Mouse (Mus musculus) c-Kit-positive CD71-positive TER-119-negative erythroid progenitor cells, embryonic 14.5 days (primary cell): Measurements from ENCODE around the gene Mdk.

Source experiments
- DNase-seq: peaks from one replicate; pipeline ENCODE4 v3.0.0-alpha.2; 2013; ENCODE audit warnings: low read depth

Gene Mdk

DNA sequence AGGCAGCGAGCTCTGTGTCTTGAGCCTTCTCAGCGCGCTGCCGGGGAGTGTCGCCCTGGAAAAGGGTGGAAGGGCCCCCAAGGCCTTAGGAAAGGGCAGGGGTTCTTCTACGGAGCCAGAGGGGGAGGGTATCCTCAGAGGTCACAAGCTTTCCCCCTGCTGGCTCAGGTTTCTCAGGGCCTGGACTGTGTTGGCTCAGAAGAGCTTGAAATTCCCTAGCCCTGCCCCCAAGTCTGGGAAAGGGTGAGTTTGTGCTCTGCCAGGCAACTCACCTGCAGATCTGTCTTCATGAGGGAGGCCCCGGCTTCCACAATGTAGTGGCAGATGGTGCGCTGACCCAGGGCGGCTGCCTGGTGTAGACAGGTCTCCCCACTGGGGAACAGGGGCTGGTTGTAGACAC is 1.4 kb upstream of the Mdk start:
- DNase-seq = no peak

DNA sequence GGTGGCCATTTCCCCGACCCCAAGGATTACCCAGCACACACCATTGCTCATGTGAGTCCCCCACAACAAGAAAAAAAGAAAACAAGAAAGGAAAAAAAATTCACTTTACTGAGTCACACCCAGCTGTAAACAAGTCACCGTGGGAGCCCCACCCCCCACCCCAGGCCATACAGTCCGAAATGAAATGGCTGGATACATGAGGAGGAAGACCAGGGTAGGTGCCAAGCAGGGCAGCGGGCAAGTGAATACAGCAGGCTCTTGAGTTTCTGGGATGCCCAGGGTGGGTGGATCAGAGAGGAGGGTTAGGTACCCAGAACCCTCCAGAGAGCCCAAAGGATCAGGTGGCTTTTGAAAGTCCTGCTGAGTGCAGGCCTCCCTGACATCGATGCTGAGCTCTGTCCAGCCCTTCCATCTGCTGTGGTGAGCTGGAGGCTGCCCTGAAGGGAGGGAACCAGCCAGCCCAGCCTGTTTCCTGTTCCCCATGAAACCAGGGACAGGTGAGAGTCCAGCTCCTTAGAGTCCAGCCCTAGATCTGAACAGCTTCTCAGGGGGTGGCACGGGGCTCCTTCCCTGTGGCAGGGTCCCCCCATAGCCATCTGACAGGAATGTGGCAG is 747 bp upstream of the Mdk start:
- no peak for DNase-seq

DNA sequence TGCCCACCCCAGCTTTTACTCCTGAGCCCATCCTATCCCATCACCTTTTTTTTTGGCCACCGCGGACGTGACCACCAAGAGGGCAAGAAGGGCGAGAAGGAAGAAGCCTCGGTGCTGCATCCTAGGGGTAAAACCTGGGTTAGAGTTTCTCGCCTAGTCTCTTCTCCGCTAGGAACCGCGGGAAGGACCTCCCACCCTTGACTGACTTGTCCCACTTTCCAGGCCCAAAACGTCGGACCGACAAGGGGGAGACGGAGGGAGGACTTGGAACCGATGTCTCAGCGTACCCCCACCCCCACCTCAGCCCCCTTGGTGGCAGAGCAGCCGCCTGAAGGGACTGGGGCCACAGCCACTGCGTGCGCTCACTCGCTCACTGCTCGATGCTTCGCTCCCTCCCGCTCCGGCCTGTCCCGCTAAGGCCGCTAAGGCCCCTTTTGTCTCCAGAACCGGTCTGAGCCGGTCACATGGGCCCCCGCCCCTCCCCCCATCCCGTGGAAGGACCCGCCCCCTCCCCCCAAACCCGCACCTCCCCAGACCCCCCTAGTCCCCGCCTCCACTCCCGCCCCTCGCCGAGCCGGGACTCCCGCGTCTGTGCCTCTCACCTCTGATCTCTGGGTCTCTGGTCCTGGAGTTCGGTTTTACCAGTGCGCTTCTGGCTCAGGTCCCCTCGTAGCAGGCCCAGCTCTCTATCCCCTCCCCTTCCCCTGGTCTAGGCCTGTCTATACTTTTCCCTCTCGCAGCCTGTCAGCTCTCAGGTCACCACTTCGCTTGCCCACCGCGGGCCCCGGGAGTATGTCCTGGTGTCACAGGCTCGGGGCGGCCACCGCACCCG is 553 bp downstream of the Mdk start:
- DNase-seq = no peak

DNA sequence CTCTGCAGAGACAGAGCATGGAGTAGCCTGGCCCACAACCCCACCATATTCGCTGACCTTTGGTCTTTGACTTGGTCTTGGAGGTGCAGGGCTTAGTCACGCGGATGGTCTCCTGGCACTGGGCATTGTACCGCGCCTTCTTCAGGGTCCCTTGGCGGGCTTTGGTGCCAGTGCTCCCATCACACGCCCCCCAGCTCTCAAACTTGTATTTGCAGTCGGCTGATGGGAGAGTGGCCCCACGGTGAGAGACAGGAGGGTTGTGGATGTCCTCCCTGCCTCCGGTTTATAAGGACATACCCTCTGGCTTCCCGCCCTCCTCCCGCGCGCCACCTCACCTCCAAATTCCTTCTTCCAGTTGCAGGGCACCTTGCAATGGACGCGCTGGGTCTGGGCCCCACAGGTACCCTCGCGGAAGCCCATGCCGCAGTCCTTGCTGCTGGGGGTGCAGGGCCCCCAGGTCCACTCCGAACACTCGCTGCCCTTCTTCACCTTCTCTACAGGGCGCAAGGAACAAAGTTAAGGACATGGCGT is 1.3 kb downstream of the Mdk start:
- DNase-seq = no peak

DNA sequence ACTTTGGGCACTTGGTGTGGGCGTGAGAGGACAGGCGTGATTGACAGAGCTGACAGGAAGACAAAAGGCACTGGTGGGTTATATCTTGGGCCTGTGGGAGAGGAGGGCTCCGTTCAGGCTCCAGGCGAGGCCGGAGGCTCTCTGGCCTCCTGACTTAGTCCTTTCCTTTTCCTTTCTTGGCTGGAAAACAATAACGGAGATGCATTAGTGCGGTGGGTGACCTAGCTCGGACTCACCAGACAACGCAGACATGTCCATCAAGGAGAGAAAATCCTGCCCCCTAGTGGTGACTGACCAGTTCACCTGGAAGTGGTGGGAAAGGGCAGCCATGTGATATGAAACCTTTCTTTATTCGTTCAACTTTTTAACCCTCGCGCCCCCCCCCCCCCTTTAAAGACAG is 2.2 kb downstream of the Mdk start:
- peak; percentile 57 for DNase-seq

DNA sequence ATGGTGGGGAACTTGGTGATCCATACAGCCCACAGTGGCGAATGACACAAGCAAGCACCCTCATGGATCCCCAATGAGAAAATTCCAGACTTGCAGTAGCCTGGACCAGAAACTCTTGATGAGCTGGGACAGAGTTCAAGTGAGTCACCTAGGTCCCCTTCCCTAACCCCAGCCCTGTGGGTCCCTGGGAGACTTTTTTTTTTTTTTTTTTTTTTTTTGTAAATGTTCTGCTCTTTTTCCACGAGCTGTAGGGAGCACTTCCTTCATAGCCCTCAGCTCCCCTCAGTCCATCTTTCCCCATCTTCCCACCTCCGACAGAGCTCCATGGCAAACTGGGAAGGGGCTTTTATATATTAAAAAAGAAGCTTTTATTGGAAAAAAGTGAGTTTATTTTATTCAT is 2.6 kb downstream of the Mdk start:
- no peak for DNase-seq

DNA sequence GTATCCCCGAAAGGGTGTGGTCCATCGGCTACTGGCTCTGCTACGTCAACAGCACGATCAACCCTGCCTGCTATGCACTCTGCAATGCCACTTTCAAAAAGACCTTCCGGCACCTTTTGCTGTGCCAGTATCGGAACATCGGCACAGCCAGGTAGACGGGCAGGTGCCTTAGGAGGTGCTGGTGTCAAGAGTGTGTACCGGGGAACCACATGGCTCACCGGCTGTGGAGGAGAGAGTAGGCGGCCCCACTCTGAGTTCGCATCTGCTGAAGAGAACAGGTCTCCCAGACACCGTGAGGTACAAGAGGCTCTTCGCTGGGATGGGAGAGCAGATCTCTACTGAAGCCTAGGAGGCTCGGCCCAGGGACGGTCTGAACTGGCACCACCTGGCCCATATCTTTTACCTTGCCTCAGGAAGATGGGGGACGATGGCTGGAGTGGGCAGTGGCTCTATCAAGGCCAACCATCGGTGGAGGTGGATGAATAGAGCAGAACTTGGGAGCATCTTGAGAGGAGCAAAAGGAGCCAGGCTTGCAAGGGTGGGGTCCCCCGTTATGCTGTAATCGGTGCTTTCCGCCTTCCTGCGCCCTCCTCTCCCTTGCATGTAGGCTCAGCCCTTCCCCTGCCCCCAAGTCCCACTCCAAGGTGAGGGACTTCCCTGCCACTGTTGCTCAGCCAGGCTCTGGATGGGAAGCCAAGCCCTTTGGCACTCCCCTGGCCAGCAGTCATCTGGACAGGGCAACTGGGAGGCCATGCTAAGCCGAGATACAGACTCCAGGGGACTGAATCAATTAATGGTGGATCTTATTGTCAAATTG is 3.4 kb downstream of the Mdk start:
- DNase-seq = no peak

DNA sequence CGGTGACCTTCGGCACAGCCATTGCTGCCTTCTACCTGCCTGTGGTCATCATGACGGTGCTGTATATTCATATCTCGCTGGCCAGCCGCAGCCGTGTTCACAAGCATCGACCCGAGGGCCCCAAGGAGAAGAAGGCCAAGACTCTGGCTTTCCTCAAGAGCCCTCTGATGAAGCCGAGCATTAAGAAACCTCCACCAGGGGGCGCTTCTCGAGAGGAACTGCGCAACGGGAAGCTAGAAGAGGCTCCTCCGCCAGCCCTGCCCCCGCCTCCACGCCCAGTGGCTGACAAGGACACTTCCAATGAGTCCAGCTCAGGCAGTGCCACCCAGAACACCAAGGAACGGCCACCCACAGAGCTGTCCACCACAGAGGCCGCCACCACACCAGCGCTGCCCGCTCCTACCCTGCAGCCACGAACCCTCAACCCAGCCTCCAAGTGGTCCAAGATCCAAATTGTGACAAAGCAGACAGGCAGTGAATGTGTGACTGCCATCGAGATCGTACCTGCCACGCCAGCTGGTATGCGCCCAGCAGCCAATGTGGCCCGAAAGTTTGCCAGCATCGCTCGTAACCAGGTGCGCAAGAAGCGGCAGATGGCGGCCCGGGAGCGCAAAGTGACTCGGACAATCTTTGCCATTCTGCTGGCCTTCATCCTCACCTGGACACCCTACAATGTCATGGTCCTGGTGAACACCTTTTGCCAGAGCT is 4.1 kb downstream of the Mdk start:
- peak; percentile 80 for DNase-seq

DNA sequence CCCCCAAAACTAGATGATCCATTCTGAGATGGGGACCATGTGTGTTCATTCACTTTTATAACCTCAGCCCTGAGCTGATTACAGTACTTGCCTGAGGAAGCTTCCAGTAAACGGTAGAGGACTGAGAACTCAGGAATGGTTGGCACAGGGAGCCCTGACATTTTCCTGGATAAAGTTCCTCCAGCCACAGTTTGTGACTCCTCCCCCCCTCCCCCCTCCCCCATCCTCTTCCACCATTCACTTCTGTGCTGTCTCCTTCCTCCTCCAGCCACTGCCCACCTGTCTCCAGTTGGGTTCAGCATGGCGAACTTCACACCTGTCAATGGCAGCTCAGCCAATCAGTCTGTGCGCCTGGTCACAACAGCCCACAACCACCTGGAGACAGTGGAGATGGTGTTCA is 5.1 kb downstream of the Mdk start, which contains the start of gene Chrm4:
Gene Chrm4 (plus strand): TSS at position 301 of the 400 bp plus-strand sequence.
- no peak for DNase-seq

DNA sequence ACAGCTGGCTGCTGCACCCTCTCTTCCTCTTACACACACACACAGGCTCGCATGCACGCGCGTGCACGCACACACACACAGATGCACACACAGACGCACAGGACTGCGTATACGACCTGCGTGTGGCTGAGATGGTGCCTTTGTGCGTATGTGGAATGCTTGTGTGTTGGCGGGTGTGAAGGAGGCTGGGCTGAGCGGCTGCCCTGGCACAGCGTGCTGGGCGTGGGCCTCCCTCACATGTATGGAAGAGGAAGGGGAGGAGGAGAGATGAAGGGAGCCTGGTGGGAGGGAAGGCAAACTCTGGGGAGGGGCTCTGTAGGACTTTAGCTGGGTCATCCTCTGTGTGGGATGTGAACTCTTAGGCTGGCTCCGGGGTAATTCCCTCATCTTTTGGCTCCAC is 6.7 kb downstream of the Mdk start:
- no peak for DNase-seq

DNA sequence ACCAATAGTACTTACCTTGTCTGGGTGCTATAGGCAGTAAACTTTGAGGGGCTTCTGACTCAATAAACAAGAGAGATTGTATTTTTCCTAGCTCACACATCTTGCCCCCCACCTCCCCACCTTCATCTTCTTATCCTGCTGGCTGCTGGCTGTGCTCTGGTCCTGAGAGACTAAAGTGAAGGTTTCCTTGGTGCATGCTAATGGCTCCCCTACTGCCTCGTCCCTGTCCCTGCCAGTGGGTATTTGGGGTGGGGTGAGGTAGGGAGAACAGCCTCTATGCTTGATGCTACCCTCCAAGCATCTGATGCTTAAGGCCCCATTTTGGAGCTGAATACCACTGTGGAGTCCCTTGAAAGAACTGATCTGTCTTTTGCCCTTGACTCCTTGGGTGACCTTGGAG is 7.4 kb downstream of the Mdk start:
- no peak for DNase-seq

DNA sequence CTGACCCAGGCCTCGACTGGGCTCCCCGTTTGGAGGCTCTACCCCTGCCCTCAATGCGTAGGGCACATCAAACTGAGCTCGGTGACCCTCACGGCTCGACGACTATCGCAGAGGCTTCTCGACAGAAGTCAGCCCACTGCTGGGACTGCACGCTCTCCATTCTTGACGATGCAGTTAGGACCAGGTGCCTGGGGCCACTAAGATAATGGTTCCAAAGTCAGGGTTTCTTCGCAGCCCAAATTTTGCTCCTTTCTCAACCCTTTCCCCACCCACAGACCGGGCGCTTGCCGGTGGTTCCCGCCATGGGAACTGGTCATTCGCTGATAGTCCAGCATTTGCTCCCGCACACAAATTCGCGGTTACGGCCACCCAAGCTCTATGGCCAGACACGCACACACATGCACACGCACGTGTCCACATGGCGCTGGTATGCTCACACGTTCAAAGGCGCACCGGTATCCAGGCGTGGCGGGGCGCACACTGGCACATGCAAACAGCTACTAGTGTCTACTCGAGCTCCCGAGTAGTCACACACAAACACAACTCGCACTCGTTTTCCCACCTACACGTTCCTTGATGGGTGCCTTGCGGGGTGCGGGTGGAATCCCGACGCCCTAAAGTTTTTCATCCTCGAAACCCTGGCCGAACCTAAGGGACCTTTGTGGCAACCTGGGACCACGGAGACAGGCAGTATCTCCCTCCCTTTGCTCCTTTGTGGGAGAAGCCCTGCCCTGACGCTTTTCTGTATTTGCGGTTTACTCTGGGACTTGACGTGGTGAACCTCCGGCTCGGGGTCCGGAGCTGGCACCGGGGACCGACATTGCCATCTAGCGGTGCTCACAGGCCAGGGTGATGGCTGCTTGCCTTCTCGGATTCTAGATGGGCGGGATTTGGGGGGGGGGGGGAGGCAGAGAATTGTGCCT is 8.4 kb downstream of the Mdk start:
- DNase-seq = peak; percentile 56

DNA sequence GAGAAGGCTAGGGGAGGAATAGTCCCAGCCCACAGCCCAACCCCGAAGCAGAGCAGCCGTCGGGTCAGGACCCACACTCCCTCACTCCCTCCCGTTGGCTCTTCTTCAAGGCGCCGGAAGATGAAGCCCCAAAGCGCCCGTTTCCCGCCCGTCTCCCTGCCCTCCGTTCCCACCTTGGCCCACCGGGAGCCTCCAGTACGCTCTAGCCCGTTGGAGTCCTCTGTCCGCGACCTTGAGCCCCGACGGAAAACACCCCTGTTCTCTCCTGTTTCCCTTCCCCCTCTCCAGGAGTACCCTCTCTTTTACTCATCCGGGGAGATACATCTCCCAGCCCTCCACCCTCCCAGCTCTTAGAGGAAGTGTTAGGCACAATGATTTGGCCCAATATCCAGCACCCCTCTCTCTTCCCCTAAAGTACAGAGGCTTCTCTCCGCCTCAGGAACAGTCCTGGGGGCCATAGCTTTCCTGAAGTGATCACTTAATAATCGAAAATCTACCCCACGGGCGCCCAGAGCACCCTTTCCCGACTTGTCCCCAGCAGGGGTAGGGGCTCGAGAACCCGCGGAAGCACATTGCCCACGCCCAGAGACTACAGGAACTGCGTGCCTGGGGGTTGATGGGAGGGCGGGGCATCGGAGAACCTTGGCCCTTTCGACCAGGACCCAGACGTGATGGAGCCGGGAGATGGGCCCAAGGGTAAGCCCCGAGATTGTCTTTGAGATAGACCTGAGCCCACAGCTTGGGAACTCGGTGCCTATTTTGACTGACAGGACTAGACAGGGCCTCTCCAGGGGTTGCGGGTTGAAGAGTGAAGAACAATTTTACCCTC is 9.3 kb downstream of the Mdk start:
- no peak for DNase-seq

DNA sequence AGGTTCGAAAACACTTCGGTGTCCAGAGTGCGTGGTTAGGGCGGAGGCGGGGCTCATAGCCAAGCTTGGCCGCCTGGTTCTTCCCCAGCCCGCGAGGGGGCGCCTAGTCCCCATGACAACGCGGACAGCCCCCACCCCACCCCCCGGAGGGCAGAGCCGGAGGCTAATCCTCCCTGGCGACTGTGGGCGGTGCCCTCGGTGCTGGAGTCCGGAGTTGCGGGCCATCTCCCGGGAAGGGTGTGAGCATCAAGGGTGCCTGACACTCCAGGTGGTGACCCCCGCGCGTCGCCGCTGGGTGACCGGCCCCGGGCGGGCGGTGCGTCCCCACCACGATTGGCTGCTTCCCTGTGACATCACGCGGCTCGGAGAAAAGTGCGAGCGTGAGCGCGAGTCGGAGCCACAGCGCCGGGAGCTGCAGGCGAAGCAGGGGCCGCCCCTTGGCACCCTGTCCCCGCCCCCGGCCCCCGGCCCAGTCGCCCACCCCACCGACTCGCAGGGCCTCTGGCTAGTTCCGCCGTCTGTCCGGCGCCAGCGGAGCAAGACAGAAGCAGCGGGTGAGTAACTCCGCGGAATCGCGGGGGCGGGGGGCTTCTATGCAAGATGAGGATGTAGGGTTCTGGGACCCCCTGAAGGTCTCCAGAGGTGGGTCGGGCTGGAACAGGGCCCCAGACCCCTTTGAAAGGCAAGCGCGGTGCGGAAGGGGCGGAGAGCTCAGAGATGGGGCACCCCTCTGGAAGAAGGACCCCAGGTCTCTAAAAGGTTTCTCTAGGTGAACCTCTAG is 10.1 kb downstream of the Mdk start:
- DNase-seq = no peak

DNA sequence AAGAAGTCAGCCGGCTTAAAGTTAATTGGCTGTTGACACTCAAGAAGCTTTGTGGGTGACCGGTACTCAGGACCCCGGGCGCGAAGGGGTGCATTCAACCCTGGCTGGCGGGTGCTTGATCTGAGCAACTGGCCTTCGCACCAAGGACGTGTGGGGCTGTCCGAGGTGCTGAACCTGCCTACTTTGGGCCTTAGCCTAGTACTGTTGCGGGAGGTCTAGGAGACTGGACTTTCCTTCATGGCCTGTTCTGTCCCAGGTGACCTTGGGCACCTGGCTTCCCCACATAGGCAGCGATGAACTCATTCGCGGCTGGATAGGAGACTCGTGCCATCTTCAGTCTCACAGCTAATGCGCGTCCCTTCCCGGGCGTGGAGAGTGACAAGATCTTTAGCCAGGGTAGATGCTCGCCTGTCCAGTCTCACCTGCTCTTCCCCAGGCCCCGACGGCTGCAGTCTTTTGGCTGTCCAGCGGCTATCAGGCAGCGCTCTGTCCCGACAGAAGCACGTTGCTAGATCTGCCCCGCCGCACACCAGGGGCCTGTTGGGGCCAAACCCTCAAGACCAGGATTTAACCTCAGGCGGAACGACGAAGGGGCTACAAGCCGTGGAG is 10.8 kb downstream of the Mdk start:
- DNase-seq = peak; percentile 80

DNA sequence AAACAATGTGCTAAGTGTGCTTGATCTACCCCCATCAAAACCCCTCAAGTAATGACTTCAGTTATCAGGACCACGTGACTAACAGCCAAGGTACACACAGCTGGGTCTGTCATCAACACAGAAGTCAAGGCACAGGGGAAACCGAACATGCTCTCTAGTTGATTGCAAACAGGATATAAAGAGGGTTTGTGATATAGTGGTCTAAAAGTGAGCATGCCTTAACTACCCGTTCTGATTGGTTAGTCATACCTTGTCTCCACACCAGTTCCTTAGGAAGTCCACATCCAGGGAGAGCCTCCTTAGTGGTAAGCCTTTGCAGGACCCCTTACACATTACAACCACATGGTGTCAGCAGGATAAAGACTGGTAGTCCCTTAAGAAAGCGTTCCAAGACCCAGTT is 12.0 kb downstream of the Mdk start:
- no peak for DNase-seq

DNA sequence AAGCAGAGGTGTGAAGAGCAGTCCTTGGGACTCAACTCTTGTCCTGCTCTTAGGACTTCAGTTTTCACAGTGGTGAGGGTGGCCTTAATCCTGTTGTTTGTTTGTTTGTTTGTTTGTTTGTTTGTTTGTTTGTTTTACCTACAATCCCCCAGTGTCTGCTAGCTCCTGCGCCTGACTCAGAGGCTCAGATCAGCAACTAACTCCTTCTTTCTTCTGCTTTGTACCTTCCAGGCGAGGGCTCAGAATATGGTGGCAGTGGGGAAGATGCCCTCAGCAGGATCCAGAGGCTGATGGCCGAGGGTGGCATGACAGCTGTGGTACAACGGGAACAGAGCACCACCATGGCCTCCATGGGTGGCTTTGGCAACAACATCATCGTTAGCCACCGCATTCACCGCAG is 15.0 kb downstream of the Mdk start:
- DNase-seq = no peak

DNA sequence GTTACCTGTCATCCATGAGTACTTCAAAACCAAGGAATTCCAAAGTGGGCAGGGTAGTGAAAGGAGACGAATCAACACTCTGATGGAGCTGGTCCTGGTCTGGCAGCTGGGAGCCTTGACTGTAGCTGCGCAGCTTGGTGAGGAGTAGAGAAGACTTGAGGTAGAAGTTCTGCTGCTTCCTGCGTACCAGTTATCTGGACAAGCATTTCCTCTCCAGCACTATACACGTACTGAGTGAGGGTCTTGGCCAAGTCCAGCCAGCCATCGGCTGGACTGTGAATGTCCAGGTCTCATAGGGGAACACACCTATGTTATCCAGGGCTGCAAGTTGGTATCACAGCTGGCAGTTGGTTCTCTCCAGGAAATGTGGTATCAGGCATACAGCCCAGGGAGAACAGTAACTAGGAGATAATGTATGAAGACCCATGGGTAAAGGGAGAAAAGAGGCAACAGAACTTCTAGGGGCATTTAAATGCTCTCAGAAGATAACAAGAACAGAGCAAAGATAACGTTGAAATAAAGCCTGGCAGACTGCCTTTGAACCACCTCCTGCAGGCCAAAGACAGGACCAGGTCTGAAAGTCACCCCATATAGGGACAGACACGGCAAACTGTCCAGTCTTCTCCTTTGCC is 15.6 kb downstream of the Mdk start:
- no peak for DNase-seq
